Mouse (Mus musculus): ENCODE measurements around the gene Vps13a.

DNA sequence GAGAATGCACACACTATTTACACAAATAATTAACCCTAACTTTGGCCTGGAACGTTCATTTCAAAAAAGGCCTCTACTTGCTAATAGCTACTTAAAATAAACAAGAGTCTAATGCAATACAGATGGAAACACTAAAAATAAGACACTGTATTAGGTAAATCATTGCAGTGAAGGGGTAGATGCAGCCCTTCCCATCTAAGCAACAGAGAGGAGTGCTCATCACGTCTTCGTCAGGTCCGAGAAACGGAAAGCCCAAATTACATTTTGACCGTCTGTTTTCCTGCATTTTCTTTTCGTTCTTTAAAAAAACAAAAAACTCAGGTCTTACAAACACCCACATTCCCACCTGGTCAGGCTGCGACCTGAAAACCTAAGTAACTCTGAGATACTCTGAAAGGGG lies 947 bp downstream of the Vps13a start:
- TF ChIP-seq CTCF (IDR thresholded peaks at IDR 0.05; ENCODE audit: borderline replicate concordance, insufficient read depth, low read length), result no peak
- TF ChIP-seq POLR2A (IDR thresholded peaks at IDR 0.05; ENCODE audit: low read depth, low read length), result no peak

Measured in embryonic fibroblast, embryonic 13.5 days (primary cell).